Mouse (Mus musculus) CD4-positive helper T cell, adult 2 months (primary cell): ENCODE data around the gene Sprtn.
A peak's percentile ranks its signal among the peaks of the same experiment; 100 is the strongest.

Experiments
- DNase-seq: peaks from one replicate; pipeline ENCODE4 v3.0.0-alpha.2; 2012; ENCODE audit warnings: low read depth, missing footprints, low spot score

The Sprtn gene

DNA sequence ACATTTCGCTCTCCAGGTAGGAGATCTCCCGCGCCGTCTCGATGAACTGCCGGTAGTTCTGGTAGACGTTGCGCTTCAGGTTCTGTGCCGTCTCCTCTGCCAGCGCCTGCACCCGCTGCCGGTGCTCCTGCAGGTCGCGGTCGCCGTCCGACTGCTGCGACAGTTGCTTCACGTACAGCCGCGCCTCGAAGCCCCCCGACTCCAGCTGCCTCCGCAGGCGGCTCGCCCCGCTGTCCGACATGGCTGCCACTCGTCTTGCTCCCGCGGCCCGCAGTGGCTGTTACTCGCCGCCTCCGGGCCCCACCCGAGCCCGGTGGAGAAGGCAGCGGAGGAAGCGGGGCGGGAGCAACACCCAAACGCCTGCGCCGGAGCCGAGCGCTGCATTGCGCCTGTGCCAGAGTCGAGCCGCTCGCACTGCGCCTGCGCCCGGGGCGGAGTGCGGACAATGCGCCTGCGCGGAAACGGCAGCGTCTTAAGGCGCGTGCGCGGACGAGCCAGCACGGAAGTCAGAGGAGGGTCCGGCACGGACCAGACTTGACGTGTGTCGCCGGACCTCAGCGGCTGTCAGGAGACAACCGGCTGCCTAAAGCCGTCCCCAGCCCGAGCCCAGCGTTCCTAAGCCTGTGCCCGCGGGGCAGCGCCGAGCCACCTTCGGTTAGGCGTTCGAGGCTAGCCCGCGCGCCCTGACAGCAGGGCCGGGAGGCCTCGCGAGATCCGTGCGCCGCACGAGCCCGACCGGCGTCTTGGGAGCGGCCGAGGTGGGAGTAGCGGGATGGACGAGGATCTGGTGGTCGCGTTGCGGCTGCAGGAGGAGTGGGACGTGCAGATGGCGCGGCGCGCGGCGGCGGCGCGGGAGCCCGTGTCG lies at the start of gene Sprtn, which contains the start of gene Exoc8:
Sprtn (plus strand) TSS at position 501 of the 865 bp plus-strand sequence.
Exoc8 (minus strand) TSS at position 320 of the 865 bp plus-strand sequence.
- DNase-seq = peak; percentile 96

- no peak for DNase-seq
These were observed 44.2 kb upstream of the Sprtn start for GRCm38 (mm10) chr8:124853511-124853910.

- DNase-seq = peak; percentile 56
These were observed 38.2 kb upstream of the Sprtn start for GRCm38 (mm10) chr8:124859466-124859865.

DNA sequence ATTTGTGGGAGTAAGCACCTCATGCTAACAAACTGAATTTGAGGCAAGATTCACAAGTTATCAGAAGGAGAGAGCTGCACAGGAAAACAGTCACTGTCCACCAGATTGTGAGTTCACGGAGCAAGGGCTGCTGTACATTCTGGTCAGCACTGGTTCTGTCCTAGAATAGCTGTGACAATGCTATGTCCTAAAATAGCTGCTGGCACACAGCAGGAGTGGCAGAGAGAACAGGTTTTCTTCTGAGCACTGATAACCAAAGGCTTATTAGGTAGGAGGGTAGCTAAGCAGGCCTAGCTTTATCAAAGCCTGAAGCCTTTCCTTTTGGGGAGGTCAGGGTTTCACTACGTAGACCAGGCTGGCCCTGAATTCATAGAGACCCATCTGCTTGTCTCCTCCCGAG lies 37.5 kb upstream of the Sprtn start:
- DNase-seq = no peak

DNA sequence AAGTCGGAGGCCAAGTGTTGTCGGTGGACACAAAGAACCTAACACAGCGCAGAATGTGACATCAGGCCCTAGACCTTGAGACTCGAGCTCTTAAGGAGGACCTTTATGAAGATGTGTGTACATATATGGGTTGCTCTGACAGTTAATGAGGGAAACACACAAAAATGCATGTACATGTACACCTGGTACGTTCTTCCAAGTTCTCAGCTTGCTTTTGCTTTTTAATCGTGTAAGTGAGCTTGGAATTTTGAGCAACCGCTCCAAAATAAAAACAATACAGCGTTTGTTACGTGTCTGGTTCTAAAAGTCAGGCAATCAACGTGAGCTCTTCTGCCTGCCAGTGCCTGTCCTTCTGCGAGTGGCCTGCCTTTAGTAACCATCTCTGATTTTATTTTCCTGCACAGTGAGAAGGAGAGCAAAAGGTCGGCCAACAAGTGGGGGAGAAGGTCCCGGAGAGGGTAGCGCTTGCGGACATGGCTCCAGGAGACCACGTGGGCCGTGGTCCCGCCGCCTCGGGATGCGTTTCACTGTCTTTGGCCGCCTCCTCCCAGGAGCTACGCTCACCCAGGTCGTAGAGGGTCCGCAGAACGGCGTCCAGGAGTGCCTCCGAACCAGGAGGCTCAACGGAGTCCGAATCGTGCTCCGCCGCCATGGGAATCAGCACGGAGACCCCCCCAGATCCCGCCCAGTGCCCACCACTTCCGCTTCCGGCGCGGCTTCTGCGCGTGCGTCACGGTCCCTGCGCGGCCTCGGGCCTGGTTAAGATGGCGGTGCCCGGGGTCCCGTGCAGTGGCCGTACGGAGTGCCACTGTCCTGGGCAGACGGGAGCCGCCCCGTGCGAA lies 35.1 kb upstream of the Sprtn start, which contains the start of the genes Gnpat and 2810004N23Rik:
Gnpat (plus strand) TSS at position 713 of the 842 bp plus-strand sequence.
2810004N23Rik (minus strand) TSS at position 800 of the 842 bp plus-strand sequence.
- peak; percentile 93 for DNase-seq

DNA sequence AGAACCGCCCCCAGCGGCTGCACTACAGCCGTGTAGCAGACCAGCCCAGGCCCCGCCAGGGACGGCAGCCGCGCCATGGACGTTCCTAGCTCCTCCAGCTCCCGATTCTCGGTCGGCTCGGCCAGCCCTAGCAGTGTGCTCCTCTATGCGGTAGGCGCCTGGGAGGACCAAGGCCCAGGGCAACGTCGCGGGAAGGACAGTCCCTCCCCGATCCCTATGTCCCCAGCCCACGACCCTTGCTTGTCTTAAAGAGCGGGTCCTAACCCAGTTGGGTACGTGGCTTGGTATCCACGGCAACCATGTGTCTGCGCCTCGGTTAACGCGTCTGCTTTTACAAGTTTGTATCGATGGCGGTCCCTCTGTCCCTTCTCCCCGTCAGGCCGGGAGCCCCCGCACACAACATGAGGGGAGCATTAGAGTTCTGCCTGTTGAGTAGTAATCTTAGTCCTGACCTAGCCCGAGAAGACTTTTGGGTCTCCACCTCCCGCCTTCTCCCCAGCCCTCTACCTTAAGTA lies 34.5 kb upstream of the Sprtn start:
- DNase-seq = no peak

- DNase-seq = peak; percentile 34
These were observed 34.0 kb upstream of the Sprtn start for GRCm38 (mm10) chr8:124863729-124864128.

DNA sequence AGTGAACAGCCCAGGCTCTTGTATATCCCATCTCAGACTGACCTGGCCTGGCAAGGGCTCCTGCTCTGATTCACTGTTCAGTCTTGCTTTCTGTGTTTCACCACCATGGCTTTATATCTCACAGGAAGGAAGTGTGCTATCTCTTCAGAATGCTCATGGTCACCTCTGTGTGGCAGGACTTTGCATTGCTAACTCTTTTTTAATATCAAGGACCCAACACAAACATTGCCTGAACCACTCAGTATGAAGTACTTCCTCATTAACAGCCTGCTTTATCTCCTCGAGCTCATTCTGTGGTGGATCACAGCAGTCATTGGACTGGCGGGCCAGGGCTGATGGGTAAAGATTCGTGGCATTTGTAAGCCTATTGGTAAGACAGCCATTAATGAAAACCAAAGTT lies 31.0 kb upstream of the Sprtn start:
- no peak for DNase-seq

DNA sequence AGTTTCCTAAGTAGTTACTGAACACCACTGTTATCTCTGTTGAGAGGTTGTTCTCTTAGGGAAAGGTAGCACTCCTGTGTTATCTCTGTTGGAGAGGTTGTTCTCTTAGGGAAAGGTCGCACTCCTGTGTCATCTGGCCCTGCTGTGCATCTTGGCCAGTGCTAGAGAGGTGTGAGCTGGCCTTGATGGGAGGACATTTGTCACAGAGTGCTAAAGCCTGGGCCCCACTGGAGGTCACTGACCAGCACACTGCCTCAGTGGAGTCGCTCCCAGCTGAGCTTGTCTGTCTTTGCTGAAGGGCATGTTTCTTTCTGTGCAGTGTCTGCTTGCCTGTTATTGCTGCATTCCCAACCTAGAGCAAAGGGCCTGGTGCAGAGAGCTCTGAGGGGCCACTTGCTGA lies 30.6 kb upstream of the Sprtn start:
- DNase-seq = no peak

DNA sequence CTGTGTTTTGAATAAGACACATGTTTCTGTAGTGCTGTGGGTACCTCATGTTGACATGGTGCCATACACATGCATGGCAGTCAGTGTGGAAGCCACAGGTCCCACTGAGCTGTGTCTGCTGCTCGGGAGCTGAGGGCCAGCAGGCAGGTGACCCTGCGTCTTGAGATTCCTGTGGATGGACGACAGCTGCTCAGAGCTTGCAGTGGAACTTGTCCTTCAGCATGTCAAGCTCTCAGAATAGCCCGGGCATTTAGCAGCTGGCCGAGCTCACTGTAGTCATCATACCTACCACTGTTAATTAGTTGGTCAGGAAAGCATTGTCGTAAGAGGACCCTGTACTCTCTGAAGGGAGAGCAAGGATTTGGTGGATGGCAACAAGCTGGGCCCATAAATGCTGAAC lies 28.0 kb upstream of the Sprtn start:
- no peak for DNase-seq

GRCm38 (mm10) chr8:124871474-124871873 lies 26.2 kb upstream of the Sprtn start:
- DNase-seq = no peak

DNA sequence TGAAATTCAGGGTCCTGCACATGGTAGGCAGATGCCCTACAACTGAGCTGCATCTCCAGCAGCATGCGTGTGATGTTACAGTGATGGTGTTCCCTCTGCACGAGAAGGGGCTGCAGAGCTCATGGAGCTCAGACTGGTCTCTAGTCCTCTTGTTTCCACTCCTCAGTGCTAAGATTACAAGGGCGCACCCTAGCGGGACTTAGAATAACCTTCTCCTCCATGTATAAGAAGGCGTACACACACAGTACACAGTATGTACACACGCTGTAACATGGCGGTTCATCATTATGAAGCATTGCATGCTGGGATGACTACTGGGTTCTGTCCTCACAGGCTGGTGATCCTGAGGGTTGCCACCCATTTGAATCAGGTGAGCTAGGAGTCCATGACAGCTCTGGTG lies 25.6 kb upstream of the Sprtn start:
- no peak for DNase-seq

- no peak for DNase-seq
These were observed 25.0 kb upstream of the Sprtn start for GRCm38 (mm10) chr8:124872690-124873089.

DNA sequence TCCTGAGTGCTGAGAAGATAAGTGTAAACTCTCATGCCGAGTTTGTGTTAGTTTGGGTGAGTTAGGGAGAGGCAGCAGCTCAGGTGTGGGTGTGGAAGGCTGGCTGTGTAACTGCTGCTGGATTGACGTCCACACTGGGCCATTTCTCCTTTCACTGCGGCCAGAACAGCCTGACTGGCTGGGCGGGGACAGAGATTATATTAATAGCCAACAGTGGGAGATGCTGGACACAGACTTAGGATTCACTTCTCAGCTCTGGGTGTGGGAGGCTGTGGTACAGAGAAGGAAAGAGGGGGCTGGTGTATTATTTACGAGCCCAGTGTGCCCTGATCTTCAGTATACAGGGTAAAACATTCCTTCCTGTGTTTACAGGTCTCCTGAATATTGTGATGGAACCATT lies 19.5 kb upstream of the Sprtn start:
- no peak for DNase-seq

GRCm38 (mm10) chr8:124878946-124879526 lies 18.6 kb upstream of the Sprtn start:
- no peak for DNase-seq

DNA sequence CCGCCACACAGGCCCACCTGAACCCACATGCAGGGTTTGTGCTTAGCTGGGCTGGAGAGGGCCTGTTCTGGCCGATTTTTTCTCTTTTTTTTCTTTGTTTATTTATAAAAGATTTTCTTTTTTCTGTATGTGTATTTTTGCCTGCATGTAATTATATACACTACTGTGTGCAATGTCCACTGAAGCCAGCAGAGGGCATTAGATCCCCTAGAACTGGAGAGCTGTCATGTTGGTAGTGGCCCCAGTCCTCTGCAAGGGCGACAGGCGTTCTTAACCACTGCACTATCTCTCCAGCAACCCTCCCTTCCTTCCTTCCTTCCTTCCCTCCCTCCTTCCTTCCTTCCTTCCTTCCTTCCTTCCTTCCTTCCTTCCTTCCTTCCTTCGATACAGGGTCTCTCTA lies 9.3 kb upstream of the Sprtn start:
- DNase-seq = no peak

DNA sequence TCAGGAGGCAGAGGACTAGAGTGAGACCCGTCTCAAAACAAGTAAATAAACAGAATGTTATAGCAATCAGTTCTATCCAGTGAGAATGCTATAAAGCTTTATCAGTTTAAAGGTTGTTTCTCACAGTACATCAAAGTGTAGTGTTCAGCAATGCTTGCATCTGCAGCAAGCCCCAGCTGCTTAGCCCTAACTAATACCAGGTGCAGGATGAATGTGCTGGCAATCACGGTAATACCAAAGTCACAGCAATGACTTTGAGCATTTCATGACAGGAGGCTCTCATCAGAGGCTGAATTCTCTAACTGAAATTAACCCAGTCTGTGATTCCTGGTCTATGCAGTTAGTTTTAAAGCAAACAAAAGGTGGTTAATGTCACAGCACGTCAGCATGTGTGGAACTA lies 5.1 kb upstream of the Sprtn start:
- no peak for DNase-seq

DNA sequence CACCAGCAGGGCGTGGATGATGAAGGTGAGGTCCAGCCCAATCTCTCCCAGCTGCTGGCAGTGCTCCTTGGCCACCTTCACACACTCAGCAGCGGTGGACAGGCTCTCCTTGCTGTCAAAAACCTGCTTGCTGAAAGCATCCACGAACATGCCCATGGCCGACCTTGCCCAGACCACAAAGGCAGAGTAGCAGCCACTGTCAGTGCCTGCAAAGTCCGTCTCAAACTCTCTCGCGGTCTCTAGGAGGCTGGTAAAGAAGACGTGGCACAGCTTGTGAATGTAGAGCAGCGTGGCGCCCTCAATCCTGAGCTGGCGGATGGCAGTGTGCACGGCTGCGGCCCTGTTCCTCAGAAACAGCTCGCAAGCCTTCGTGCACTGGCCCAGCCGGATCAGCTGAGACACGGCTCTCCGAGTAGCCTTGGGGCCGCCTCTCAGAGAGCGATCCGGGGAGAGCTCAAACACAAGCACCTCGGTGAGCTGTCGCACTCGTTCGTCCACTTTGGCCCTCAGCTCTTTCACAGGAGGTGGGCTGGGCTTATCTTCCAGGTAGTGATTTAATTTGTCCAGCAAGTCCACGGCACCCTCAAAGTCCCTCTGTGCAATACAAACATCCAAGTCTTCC lies 1.6 kb upstream of the Sprtn start:
- no peak for DNase-seq

- peak; percentile 64 for DNase-seq
These were observed 877 bp upstream of the Sprtn start for GRCm38 (mm10) chr8:124896632-124897385.

DNA sequence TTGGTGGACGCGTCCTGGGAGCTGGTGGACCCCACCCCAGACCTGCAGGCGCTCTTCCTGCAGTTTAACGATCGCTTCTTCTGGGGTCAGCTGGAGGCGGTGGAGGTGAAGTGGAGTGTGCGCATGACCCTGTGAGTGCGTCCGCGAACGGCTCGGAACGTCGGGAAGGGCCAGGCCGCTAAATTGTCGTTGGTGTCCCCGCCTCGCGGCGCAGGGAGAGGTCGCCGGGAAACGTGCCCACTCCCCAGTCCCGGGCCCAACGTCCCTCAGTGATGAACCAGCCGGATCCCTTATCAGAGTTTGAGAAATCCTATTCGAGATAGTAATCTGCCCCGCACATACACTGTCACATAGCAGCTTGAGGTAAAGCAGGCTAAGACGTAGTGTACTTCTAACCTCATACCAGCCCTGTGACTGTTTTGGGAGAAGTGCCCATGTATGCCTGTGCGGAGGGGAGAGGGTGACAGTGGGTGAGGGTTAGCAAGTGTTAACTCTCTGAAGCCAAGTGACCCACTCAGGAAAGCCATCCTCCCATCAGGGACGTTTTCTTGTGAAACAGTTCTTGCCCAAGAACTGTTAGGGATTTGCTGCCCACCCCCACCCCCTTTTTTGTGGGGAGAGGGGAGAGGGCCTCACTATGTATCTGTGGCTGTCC lies 692 bp downstream of the Sprtn start:
- no peak for DNase-seq
